Mouse (Mus musculus) fat pad, adult 2 months (tissue): Measurements from ENCODE around the gene Sncg.
"Not testable (repeated sequence)": the region's sequence is repeated elsewhere in the genome, so short reads cannot be mapped to it uniquely, and the experiment has no call there.

Experiments used
- DNase-seq: peaks from one replicate; pipeline ENCODE4 v3.0.0-alpha.2; 2011; ENCODE audit warnings: low read depth, low spot score; ENCODE audit errors: extremely low read depth

Sncg gene

DNA sequence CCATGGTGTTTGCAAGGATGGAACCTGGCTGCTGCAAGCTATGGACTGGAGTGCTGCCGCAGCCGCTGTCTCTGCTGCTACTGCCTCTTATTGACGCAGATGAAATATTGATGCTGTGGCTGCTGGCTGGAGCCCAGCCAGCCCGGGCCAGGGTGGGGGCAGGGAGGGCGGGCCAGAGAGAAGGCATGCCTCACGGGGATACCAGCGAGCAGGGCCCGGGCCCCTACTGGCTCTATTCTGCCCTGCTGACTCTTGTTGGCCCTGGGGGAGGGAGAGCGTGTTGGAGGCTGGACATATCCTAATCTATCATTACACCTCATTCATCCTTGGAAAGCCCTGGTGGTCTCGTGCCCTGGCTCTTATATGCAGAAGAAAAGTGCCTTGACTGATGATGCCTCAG is at the start of gene Sncg:
Sncg (minus strand) TSS at position 213 of the 400 bp plus-strand sequence.
- DNase-seq, result no peak

DNA sequence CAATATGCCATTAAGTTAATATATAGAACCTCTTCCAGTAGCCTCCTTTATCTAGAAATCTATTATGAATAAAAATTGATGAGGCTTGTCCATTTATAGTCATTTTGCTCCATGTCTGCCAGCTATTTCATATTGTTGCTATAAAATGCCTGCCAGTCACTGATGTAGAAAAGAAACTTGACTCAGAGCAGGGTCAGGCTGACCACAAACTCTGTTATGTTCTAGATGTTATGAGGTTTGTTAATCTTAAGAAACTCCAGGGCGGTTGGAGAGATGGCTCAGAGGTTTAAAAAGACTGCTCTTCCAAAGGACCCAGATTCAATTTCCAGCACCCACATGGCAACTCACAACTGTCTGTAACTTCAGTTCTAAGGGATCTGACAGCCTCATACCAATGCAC is 46.5 kb upstream of the Sncg start:
- DNase-seq, result no peak

DNA sequence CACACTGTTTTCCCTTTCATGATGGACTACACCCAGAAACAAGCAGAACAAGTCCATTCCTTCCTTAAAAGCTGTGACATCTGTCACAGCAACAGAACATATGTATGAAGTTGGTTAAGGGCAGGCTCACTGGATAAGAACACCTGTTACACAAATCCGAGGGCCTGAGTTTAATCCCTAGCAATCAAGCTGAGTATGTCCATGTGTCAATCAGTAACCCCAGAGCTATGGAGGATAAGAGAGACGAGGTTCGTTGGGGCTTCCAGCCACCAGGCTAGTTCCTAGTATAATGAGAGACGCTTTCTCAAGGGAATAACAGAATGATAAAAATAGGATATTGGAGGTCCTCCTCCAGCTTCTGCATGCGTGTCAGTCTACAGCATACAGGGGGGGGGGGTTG is 42.9 kb upstream of the Sncg start:
- DNase-seq, result peak; percentile 43

DNA sequence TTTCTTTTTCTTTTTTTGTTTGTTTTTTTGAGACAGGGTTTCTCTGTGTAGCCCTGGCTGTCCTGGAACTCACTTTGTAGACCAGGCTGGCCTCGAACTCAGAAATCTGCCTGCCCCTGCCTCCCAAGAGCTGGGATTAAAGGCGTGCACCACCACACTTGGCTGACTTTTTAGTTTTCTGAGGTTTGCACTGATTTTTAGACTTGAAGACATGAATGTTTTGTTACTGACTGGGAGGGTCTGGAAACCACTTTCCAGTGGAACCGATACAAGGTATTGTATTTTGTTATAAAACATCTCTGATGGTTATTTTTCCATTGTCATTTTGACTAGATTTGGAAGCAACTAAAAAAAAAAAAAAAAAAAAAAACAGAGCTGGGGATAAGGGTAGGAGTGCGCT is 42.4 kb upstream of the Sncg start:
- not testable (repeated sequence) for DNase-seq

DNA sequence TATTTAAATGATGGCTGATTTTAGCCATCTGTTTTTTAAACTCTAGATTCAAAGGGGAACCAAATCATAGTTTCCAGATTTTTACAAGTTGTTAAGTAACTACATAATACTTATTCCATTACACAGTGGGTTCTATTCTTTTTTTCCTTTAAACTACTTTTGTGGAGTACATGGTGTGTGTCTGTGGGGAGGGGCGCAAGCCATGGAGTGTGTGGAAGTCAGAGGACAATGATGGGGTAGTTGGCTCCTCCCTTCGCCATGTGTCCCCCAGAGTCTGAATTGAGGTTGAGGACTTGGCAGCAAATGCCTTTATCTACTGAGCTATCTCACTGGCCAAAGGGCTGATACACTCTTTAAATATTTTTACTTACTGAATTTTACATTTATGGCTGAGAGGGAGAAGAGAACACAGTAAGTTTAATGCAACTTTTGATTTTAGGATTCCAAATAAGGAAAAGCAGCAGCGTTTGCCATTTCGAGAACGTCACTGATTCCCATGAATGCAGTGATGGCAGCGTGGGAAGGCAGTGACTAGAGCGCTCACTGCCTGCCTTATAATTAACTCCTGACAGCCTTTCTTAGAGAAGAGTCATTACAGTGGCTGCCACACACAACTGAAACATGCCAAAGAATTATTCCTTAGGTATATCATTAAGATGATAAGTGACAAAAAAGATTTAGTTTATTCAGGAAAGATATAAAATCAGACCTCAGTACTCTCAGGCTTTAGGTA is 37.7 kb upstream of the Sncg start:
- DNase-seq, result no peak

DNA sequence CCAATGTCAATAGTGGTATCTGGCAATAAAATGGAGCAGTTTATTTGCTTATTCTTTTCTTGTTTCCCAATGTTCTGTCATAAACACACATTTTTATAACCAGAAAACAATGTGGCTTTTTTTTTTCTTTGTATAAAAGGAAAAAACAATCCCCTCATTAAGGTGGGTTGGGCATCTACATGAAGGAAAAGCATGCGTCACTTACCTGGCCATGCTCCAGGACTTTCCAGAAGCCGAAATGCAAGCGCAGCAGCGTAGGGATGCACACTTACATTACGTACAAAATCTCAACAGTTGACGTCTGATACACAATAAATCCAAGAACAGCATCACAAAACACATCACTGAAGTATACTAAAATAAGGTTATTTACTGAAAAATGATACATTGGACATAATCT is 36.1 kb upstream of the Sncg start:
- no peak for DNase-seq

DNA sequence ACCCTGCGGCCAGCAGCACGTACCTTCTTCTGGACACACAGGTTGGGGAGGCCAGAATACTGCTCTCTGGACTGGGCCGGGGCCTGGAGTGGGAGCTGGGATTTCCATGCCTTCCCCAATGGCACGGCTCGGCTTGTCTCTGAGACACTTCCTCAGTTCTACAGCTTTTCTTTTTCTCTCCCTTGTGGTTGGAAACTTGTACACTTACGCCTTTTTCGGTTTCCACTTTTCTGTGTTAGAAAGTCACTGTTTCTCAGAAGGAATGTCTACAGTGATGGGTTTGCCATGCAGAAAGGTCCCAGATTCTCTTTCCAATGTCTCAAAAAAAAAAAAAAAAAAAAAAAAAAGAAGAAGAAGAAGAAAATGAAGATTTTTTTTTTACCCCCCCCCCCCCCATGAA is 28.8 kb upstream of the Sncg start:
- no peak for DNase-seq

DNA sequence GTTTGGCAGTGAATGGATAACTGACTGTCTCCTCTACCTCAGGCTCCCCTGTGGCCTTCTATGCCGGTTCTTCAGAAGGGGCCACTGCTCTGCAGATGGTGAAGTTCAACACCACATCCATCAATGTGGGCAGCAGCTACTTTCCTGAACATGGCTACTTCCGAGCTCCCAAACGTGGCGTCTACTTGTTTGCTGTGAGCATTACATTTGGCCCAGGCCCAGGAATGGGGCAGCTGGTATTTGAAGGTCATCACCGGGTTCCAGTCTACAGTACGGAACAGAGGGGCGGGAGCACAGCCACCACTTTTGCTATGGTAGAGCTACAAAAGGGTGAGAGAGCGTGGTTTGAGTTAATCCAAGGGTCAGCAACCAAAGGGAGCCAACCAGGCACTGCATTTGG is 28.3 kb upstream of the Sncg start:
- no peak for DNase-seq

DNA sequence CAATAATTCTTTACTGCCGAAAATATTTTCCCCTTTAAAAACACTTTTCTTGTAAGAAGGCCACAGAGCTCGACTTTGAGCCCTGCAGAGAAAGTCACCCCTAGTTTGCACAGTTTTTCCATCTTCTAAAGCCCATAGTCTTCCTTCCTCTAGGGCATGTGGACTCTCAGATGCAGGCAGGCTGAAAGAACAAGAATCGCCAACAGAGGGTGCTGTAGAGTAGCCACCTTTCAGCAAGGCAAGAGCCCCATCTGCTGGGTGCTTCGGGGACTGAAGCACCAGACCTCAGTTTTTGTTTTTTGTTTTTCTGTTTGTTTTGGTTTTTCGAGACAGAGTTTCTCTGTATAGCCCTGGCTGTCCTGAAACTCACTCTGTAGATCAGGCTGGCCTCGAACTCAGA is 26.5 kb upstream of the Sncg start:
- no peak for DNase-seq

DNA sequence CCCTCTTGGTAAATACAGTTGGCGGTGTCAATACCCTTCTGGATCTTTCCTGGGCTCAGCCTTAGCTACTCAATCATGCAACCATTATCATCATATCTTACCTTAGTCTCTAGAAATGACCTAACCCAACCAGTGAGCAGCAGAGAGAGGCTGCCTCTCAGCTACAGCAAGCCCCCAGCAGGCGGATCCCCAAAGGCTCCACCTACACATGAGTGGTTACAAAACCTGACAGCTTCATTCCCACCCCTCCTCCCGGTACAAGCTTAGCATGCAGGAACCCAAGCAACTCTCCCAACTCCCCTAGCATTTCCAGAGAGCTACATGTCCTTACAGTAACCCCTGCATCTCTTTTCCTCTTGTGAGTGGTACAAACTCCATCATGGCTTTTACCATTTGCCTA is 25.4 kb upstream of the Sncg start:
- no peak for DNase-seq

DNA sequence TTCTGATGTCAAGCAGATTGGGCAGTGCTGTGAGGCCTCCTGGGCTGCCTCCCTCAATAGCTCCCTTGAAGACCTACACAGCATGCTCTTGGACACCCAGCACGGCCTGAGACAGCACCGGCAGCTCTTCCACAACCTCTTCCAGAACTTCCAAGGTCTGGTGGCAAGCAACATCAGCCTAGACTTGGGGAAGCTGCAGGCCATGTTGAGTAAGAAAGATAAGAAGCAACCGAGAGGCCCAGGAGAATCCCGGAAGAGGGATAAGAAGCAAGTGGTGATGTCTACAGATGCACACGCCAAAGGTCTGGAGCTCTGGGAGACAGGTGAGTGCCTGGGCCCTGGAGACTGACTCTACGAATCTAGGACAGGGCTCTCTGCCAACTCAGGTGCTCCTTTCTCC is 24.7 kb upstream of the Sncg start:
- DNase-seq, result no peak

DNA sequence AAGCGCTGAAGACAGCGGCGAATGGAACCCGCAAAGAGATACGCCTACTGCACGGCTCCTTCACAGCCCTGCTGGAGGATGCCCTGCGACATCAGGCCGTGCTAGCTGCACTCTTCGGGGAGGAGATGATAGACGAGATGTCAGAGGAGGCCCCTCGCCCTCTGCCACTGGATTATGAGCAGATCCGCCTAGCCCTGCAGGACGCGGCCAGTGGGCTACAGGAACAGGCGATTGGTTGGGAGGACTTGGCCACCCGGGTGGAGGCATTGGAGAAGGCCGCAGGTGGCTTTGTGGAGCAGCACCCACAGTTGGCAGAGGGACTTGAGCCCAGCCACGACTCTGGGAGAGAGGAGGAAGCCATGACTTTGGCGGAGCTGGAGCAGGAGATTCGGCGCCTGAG is 24.3 kb upstream of the Sncg start:
- DNase-seq, result no peak

DNA sequence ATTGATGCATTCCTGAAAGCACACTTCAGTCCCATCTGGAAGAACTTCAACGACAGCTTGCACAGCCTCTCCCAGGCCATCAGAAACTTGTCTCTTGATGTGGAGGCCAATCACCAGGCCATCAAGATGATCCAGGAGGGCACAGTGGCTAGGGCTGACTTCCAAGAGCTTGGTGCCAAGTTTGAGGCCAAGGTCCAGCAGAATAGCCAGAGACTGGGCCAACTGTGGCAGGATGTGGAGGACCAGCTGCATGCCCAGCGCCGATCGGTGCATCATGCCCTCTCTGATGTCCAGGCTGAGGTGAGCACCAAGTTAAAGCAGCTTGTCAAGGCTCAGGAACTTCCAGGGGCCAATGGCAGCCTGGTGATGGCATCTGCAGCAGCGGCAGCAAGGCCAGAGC is 23.3 kb upstream of the Sncg start:
- DNase-seq, result no peak

DNA sequence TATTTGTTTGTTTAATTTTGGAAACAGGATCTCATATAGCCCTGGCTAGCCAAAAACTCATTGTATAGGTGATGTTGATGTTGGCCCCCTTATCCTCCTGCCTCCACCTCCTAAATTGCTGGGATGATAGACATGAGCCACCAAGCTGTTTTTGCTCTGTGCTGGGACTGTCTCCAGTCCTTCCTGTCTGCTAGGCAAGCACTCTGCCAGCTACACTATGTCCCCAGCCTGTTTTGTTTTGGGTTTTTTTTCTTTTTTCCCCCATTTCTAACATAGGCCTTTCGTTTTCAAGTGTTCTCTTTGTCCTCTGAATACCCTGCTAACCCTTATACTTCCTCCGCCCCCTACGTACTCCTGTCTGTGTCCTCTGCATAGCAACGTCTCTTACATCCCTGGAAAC is 18.7 kb upstream of the Sncg start:
- no peak for DNase-seq

DNA sequence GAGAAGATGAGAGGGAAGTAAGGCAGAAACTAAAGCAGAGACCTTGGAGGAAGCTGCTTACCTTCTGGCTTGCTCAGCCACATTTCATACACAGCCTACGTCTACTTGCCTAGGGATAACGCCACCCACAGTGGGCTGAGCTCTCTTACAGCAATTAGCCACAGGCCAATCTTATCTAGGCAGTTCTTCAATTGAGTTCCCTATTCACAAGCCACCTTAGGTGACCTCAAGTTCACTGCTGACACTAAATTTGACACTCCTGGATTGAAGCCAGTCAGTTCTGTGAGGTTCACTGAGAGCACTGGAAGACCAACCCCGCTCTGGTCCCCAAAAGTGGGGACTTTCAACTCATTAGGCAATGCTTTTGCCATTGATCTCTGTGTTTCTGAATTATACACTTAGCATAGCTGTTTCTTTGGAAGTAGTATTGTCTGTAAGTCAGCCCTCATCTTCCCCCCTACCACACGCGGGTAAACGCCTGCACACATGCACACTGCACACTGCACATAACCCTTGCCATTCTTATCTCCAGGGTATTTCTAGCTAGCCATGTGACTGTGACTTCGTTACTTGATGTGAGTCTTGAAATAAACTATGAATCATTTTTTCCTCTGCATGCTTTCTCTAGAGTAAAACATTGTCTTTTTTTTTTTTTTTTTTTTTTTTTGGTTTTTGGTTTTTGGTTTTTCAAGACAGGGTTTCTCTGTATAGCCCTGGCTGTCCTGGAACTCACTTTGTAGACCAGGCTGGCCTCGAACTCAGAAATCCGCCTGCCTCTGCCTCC is 8.5 kb upstream of the Sncg start:
- DNase-seq, result no peak

DNA sequence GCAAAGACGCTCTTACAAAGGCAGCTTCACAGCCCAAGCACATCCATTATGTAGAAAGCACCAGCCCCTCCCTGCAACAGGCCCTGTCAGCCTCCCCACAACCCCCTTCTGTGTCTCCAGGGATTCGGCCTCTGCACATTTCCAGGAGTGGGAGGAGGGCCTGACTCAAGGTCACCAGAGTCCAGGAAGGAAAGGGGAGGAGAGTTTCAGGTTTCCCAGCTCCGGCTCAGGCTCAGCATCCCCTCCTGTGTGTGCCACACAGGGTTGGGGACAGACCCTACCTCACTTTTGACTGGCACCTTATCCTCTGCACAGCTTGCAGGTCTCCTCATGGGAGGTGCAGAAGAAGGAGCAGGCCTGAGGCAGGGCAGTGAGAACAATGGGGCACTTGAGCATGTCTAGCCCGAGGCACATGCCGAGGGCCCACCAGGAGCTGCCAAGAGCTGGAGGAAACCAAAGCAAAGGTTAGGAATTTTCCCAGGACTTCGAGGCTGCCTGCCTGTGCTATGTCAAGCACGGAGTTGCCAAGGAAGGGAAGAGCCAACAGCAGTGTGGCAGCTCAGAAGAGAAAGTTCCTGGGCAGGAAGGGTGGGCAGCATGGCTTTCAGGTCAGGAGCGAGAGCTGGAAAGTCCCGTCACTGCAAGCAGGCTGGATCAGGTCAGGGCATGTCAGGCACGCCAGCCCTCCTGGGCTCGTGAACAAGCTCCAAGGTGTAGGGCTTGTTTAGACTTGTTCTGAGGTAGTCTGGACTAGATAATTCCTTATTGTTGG is 4.2 kb upstream of the Sncg start:
- peak; percentile 79 for DNase-seq

DNA sequence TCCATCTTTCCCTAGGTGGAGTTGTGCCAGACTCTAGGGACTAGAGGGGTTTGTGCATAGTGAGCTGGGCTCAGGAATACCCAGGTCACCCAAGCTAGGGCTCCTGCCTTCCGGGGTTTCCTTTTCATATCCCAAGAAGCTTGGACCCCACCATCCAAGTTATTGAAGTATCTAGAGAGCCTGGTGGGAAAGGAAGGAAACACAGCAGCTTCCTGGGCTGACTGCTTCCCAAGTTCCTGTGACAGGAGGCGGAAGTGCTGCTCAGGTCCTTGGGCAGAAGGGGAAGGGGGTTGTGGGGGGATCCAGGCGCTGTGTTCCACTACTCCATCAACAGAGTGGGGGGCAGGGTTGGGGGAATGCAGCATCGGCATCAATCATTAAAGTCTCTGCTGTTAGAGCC is 2.5 kb upstream of the Sncg start:
- no peak for DNase-seq

DNA sequence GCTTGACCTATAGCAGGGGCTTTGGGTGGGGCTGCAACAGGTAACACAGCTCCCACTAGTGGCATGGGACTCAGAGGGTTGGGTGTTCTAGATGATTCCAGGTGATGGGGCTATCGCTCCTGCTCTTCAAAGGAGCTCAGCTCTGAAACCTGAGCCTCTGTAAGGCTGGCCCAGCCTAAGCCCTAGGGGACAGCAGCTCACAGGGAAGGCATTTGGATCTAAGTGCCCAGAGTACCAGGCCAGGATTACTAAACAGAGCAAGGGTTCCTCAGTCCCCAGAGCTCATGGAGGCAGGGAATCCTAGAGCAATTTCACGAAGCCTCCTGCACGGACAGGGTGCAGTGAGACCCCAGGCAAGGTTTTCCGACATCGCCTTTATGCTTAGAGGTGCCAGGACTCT is 1.4 kb upstream of the Sncg start:
- DNase-seq, result no peak

DNA sequence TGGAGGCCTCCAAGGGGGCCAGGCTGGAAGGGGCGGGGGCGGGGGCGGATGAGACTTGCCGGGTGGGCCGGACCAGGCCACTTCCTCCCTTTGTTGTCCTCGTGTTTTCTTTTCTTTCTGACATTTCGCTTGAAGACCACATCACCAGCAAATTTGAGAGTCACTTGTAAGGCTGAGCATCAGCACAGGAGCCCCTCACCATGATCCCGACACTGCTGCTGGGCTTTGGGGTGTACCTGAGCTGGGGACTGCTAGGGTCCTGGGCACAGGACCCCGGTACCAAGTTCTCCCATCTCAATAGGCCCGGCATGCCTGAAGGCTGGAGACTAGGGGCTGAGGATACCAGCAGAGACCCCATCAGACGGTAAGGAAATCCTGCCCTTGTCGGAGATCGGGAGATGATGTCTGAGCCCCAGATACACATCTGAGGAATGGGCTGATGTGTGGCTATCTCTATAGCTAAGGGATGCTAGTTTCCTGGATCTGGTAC is 871 bp upstream of the Sncg start, which contains the start of gene Mmrn2:
Mmrn2 (plus strand) TSS at position 51 of the 490 bp plus-strand sequence.
- no peak for DNase-seq

DNA sequence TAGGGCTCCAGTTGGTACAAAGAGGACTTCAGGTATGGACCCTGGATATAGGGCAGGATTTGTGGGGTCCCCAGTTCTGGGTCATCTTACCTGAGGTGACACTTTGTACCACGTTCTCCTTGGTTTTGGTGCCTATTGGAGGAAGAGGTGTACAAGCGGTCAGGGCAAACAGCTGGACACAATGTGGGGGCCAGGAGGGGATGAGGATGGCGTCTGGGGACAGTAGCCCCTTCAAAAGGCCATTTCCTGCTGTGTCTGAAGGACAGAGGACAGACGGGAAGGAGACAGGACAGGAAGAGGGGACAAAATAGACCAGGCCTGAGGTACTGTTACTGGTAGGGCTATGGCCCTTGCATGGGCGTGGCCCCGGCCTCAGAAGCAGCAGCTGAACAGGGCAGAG is 1.0 kb downstream of the Sncg start:
- no peak for DNase-seq

DNA sequence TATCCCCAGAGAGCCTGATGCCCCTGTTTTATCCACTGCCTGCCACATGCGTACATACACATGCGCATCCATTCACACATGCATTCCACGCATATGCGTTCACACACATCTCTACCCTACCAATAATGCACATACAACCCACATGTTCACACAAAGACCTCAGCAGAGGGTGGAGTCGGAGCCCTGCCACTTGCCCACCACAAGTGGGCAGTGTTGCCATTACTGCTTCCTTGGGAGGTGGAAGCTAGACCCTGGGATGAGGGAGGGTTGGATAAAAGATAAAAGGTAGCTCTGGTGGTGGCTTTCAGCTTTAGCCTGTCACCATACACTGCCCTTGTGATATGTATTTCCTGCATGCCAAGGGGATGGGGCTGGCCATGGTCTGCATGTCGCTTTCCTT is 1.9 kb downstream of the Sncg start:
- DNase-seq, result no peak

DNA sequence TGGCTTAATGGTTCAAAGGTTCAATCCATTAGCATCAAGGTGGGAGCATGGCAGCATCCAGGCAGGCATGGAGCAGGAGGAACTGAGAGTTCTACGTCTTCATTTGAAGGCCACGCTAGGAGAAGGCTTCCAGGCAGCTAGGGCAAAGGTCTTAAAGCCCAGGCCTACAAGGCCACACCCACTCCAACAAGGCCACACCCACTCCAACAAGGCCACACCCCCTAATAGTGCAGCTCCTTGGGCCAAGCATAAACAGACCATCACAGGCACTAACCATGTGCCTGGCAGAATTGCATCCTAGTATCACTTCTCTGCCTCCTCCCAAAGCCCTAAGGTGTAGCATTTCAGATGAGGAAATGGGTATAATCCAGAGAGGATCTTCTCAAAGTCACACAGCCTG is 2.8 kb downstream of the Sncg start:
- DNase-seq, result no peak
